Mouse (Mus musculus) naive thymus-derived CD4-positive, alpha-beta T cell, adult 2 months (primary cell): ENCODE measurements at regions not wholly inside any gene's neighbourhood (a gene's known extent, or its start where the extent isn't known, plus 50 kb on each side); places are given as distances from the start of the nearest gene placed in this dataset.
A peak's percentile ranks its signal among the peaks of the same experiment; 100 is the strongest.

Experiments used
- DNase-seq: peaks from one replicate; pipeline ENCODE4 v3.0.0-alpha.2; 2011; ENCODE audit warnings: low read depth

DNA sequence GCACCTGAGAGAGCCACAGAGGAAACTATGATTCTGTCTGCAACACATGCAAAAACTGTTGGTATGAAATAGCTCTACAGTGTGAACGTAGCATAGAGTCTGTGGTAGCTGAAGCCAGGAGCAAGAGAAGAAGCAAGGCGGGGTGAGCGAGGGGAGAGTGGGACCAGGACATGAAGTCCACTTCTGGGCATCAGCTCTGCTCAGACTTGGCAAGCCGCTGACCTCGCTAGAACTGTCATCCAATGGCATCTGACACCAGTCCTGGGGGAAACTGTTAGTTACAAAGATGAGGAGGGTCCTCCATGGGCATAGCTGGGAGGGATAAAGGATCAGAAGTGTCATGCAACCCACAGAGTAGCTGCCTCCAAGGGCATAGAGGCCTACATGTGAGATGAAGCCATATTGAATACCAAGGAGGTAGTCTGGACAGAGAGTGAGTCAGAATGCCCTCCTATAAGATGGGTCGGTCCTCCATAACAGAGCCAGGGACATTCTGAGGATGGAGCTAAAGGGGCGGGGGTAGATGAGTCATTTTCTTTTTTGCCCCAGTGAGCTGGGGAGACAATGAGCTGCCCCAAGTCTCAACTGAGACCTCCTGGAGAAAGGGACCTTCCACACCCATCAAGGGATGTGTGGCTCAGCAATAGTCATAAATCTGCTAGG, 102.0 kb downstream of the 1810010D01Rik start:
- DNase-seq = no peak

- DNase-seq = no peak
These were observed 105.2 kb downstream of the 1810010D01Rik start for GRCm38 (mm10) chr7:145102692-145103091.

DNA sequence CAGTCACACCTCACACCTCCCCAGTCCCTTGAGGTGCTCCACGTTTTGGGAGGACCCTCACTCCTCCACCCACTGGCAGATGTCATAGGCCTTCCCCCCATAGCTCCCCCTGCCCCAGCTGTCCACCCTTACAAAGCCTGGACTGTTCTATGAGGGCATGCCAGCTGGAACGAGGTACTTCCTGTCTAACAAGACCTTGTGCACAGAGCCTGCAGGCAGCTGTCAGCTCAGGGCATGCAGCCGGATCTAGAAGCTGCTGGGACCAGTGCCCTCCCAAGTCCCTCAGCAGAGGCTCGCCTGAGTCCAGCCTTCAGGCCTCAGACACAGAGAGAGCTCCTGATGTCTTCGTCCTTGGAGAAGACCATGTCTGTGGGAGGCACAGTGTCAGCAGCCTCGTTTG, 105.7 kb downstream of the 1810010D01Rik start:
- DNase-seq = no peak

GRCm38 (mm10) chr7:145098335-145098734, 109.6 kb downstream of the 1810010D01Rik start:
- peak; percentile 32 for DNase-seq

DNA sequence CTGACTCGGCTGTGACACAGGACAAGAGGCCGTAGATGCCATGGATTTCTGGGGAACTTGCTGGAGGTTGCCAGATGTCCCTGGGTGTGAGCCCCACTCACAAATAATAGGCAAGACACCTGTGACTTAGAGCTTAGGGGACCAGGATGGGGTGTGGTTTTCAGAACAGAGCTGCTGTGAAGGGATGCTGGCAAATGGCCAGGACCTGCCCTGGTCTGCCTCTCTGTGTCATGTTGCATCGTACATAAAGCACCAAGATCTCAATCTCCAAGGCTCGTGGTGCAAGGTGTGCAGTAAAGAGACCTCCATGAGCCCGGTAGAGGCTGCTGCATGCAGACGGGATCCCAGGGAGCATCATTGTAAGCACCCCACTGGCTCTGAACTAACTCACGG, 113.8 kb downstream of the 1810010D01Rik start:
- no peak for DNase-seq

DNA sequence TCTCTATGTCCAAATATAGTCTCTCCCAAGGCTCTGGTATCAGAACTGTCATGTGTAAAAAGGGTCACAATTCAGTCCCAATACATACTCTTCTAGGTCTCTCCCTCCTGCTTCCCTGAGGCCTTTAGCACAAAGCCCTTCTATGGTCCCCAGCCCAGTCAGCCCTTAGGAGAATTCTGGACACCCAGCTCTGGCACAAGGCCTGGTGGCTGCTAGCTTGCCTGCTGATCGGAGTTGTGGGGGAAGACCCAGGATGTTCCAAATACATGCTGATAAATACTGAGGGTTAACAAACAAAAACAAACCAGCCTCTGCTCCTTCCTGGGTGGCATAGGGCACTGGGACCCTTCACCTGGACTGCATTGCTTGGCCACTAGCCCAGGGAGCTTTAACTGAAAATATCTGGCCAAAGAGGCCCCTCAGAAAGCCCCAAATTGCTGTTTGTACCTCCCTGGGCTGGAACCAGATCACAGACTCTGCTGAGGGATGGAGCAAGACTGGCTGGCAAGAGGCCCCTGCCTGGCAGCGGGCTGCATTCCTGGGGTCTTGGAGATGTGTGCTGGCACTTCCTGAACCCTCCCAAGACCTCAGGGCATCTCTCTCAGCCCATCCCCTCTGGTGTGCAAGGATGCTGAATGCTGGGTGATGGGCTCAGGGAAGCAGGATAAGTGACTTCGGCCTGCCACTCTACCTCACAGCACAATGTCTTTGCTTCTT, 114.3 kb downstream of the 1810010D01Rik start:
- no peak for DNase-seq

GRCm38 (mm10) chr7:145092392-145093176, 115.3 kb downstream of the 1810010D01Rik start:
- no peak for DNase-seq

DNA sequence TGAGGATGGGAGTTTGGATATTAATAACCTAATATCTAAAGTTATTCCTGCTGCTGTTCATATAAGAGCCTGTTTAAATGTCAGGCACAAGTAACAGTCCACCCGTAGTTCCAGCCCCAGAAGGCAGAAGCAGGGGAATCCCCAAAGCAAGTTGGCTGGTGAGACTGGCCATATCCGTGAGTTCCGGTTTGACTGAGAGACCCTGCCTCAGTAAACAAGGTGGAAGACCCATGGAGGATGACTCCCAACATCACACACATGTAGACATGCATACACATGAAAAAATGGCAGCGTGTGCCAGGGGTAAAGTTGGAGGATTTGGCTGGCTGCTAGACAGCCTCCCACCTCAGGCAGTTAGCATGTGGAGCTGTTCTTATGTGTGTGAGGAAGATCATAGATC, 117.1 kb downstream of the 1810010D01Rik start:
- DNase-seq = no peak

DNA sequence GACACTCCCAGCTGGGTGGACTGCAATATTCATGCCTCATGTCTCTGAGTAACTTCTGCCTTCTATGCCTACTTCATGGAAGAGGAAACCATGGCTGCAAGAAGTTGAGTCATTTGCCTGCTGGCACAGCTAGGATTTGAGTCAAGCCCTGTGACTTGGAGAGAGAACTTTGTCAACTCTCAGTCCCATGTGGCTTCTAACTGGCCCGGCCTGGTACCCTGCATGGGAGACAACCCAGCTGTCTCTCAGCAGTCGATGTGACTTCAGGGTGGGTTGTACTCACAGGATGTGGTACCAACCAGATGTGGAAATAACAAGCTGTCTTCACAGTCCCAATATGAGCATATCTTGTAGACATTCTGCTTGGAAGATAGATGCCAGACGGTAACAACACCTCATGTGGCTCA, 118.6 kb downstream of the 1810010D01Rik start:
- DNase-seq = no peak

DNA sequence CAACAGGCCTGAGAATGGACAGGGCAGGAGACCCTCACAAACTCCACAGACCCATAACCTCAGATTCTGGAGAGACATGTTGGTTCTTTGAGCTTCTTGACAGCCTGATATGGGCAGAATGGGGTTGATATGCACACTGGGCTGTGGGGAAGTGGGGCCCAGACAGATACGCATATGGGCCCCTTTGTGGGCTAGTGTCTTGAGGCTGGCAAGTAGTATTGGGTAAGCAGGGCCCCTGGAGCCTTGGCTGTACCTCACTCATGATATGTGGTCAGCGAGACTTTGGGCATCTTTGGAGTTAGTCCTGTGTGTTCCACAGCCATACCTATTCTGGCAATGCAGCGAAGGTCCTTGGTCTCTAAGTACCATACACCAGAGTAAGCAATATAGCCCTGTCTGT, 119.3 kb downstream of the 1810010D01Rik start:
- no peak for DNase-seq

DNA sequence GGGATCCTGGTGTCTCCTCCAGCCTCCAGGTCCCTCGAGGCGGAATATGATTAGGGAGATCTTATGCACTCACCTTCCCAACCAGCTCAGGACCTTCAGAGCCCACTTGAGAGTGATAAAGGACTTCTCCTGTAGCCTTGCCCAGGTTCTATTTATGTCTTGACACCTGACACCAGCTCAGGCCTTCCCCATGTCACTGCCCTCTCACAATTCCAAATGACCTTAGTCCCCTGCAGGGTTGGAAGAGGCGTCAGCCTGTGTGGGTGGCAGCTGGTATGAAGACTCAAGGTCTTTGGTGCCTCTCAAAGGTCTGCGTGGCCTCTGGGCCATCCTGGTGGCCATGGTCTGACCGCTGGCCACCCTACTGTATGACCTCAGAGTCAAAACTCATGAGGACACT, 120.1 kb downstream of the 1810010D01Rik start:
- DNase-seq = no peak

DNA sequence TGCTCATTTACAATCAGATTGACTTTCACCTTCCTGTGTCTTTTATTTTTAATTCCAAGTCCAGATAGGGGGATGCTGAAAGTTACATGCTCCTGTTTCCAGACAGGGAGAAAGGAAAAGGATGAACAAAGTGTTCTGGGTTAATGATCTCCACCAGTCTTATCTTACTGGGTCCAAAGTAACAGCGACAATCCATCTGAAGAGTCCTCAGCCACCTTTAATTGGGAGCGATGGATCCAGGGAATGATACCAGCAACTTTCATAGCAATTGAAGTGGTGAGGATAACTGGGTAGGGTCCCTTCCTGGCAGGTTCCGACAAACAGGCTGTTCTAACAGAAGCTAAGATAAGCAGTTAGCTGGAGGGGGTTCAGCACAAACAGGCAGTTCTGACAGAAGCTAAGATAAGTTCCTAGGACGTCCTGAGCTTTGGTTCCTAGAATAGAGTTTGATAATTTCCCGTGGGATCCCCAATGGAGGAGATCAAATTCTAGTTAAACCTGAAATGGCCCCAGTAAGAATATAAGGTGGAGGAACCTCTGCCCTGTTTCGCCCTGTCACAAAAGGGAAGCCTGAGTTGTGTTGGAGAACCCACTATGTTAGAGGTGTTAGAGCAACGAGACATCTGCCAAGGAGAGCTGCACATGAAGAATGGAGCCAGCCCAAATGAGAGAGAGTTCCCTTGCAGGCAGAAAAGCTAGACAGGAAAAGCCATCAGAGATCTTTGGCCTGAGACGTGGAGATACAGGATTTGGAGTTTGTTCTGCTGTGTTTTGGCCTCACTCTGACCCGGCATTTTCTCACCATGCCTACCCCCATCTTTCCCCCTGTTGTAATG, 124.8 kb downstream of the 1810010D01Rik start:
- no peak for DNase-seq

GRCm38 (mm10) chr7:145071996-145072790, 132.5 kb upstream of the Ccnd1 start:
- no peak for DNase-seq

DNA sequence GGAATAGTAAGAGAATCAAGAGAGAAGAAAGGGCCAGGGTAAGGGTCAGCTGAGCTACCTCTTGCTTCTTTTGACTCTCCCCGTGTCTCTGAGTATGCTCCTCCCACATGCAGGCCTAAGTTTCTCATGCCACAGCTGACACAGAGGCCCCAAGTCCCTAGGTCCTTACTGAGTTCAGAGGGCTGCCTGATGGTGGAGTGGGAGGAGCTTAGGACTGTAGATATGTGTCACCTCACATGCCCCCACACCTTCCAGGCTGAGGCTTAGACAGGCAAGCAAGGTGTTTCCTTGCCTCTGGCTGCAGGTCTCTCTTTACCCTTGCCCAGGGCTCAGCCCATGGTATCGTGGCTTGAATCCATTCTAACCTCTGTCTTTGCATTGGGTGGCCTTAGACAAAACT, 131.8 kb upstream of the Ccnd1 start:
- no peak for DNase-seq

- DNase-seq = no peak
These were observed 127.6 kb upstream of the Ccnd1 start for GRCm38 (mm10) chr7:145067366-145067765.

- DNase-seq = no peak
These were observed 116.6 kb upstream of the Ccnd1 start for GRCm38 (mm10) chr7:145056320-145056719.

DNA sequence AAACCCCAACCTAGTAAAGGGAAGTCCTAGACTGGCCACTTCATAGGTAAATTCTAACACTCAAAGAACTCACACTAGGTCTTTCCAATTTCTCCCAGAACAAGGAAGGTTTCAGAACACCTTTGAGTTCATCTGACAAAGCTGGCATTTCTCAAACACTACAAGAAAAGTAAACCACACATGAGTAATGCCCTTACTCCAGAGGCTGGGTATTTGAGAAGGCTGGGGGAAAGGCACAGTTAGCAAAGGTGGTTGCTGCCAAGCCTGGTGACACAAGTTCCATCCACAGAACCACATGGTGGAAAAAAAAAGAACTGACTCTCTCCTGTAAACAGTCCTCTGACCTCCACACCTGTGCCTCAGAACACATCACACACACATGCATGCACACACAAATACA, 111.9 kb upstream of the Ccnd1 start:
- DNase-seq = no peak

GRCm38 (mm10) chr7:145050729-145051128, 111.0 kb upstream of the Ccnd1 start:
- DNase-seq = no peak

DNA sequence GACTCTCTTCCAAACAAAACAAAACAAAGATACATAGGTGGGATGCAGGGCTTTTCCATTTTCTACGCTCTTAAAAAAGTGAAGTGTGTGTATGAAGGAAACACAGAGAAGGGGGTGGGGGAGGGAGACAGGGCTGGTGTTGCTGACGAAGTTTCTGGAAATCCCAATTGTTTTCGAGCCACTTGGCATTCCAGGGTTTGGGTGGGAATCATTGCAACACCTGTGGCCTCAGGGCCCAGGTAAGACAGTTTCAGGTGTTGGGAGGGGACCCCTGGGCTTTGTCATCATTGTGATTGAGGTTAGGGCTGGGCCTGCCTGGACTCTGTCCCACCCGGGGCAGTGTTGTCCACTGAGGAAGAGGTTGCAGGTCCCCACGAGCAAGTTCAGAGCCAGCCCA, 108.8 kb upstream of the Ccnd1 start:
- DNase-seq = no peak

GRCm38 (mm10) chr7:145047771-145048480, 108.2 kb upstream of the Ccnd1 start:
- DNase-seq = no peak

GRCm38 (mm10) chr7:145045230-145045629, 105.5 kb upstream of the Ccnd1 start:
- DNase-seq = no peak
